Mouse (Mus musculus): ENCODE measurements around the gene Sult2b1. TPM values are rescaled to one million over a fixed set of nuclear protein-coding genes. Genes with fewer than 3 reads are reported as not detected.

The Sult2b1 gene
- polyA plus RNA-seq, 1 experiment from 2014 or later, result 2.5 TPM

DNA sequence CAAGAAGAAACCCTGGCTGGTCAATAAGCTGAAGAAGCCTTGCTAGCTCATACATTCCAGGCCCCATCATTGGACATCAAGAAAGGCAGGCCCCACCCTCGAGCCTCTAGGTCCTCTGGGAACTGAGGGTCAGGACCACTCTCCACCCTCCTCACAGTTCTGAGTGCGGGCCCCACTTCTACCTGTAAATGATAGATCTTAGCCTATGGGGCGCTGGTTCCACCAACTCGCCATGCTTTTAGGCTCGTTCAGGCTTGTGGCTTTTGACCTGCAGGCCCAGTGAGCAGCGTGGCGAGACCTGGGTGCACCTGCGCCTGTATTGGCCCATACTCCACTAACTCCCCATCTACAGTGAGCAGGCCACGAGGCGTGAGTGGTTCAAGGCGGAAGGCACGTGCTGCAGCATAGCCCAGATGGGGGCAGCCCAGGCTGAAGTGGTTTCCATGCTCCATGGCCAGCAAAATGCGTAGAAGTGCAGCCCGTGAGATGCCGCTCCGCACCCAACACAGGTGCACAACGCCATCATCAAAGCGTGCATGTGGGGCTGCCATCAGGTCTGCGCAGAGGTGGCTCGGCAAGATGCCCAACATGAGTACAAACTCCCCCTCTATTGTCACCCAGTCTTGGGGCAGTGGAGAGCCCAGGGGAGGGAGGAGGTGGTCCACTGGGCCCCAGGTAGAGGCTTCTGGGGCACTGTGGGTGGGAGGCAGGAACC is 73.8 kb downstream of the Sult2b1 start:
- Histone ChIP-seq H3K4me2 (replicated peaks; ENCODE audit: low read depth, low read length) (no peak overlapping the region), H3K4me1 (ENCODE audit: insufficient read depth, low read length) (peaks cover 47% of the 10 kb centered on the region), H3K27ac (ENCODE audit: low read length) (no peak overlapping the region), H3K9ac (replicated peaks; ENCODE audit: low read length) (no peak overlapping the region), H3K4me3 (ENCODE audit: low read length) (no peak overlapping the region), H3K9me3 (ENCODE audit: low read length) (no peaks in the 10 kb centered on the region), H3K27me3 (ENCODE audit: insufficient read depth, low read length) (no peaks in the 10 kb centered on the region), H3K36me3 (ENCODE audit: insufficient read depth, low read length) (peaks cover 34% of the 10 kb centered on the region)
- no peak for ATAC-seq (ENCODE audit: low FRiP score, low TSS enrichment)
- WGBS, result 90% methylated on average over 20 of the region's 20 CpGs

DNA sequence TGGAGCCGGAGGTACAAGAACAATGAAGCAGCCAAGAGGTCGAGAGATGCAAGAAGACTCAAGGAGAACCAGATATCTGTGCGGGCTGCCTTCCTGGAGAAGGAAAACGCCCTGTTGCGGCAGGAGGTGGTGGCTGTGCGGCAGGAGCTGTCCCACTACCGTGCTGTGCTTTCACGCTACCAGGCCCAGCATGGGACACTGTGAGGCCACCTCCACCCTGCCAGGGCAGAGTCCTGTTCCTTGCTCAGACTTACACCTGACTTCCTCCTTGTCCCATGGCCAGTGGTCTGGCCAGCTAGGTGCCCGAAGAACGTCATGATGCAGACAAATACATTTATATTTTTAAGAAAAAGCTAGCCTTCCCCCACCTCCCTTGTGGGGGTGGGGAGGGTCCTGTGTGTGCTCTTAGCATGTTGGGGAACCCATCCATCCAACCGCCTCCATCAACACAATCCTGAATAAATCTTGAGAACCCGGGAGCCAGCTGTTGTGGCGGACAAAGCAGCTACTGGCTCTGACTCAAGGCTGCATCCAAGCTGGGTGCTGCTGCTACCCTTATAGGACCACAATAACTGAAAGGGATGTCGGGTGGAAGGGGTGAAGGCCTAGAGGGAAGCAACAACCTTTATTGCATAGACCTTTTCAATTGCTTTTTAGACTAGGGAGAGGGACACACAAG is 74.7 kb downstream of the Sult2b1 start:
- H3K4me1 ChIP-seq (ENCODE audit: insufficient read depth, low read length), result peaks cover 47% of the 10 kb centered on the region
- no peaks in the 10 kb centered on the region for H3K9me3 ChIP-seq (ENCODE audit: low read length)
- no peaks in the 10 kb centered on the region for H3K27me3 ChIP-seq (ENCODE audit: insufficient read depth, low read length)
- no peak overlapping the region for H3K27ac ChIP-seq (ENCODE audit: low read length)
- peaks cover 34% of the 10 kb centered on the region for H3K36me3 ChIP-seq (ENCODE audit: insufficient read depth, low read length)
- H3K4me3 ChIP-seq (ENCODE audit: low read length), result no peak overlapping the region
- ATAC-seq (ENCODE audit: low FRiP score, low TSS enrichment), result no peak
- H3K4me2 ChIP-seq (replicated peaks; ENCODE audit: low read depth, low read length), result no peak overlapping the region
- 87% methylated on average over 14 of the region's 14 CpGs for WGBS
- H3K9ac ChIP-seq (replicated peaks; ENCODE audit: low read length), result no peak overlapping the region

DNA sequence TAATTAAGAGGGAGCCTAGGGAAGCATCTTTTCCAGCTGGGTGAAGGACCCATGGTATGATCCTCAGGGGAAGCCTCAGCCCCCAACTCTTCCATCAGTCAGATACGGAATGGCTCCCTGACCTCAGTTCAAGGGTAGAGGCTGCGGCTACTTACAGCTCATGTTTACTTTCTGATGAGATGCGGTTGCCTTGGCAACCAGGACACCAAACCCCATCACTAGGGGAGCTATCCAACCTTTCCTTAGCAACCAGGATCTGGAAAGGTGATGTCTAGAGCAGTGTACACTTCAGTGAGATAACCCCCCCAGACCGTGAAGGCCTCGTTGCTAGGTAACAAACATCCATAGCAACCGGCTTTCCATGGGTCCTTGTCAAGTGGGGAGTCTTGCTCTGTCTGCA is 75.4 kb downstream of the Sult2b1 start:
- no peak overlapping the region for H3K4me2 ChIP-seq (replicated peaks; ENCODE audit: low read depth, low read length)
- H3K4me1 ChIP-seq (ENCODE audit: insufficient read depth, low read length), result peaks cover 40% of the 10 kb centered on the region

DNA sequence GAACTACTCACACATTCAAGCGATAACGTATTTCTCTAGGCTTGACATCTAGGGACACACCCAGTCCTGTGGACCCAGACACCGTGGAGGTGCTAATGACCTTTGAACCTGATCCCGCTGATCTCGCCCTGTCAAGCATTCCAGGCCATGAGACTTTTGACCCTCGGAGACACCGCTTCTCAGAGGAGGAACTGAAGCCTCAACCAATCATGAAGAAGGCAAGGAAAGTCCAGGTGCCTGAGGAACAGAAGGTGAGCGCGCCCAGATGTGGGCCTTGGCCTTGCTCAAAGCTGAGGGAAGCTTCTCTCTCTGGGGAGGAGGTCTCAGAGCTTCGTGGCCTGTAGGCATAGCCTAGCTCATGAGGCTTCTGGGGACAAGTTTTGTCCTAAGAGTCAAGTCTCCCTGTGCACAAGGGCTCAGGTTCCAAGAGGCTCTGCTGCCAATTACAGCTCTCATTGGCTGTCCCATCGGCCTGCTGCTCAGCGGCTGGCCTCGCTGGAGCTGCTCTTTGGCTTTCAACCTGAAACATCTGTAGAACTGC is 76.2 kb downstream of the Sult2b1 start:
- WGBS, result 26% methylated on average over 13 of the region's 13 CpGs
- Histone ChIP-seq H3K36me3 (ENCODE audit: insufficient read depth, low read length) (peaks cover 32% of the 10 kb centered on the region), H3K27ac (ENCODE audit: low read length) (peak overlapping the region; percentile 94), H3K4me2 (replicated peaks; ENCODE audit: low read depth, low read length) (peak overlapping the region; percentile 94), H3K9me3 (ENCODE audit: low read length) (no peaks in the 10 kb centered on the region), H3K4me1 (ENCODE audit: insufficient read depth, low read length) (peaks cover 44% of the 10 kb centered on the region), H3K4me3 (ENCODE audit: low read length) (peak overlapping the region; percentile 71), H3K27me3 (ENCODE audit: insufficient read depth, low read length) (no peaks in the 10 kb centered on the region), H3K9ac (replicated peaks; ENCODE audit: low read length) (peak overlapping the region; percentile 89; the same call in 1 of the 2 replicates)
- no peak for ATAC-seq (ENCODE audit: low FRiP score, low TSS enrichment)

More for the DNA sequence above, 75.4 kb downstream of the Sult2b1 start:
- H3K9me3 ChIP-seq (ENCODE audit: low read length), result no peaks in the 10 kb centered on the region
- no peak overlapping the region for H3K4me3 ChIP-seq (ENCODE audit: low read length)
- 0 out of 2 replicates have a peak overlapping the region, but pooled peaks have one; percentile 89 for H3K9ac ChIP-seq (replicated peaks; ENCODE audit: low read length)
- no peak for ATAC-seq (ENCODE audit: low FRiP score, low TSS enrichment)
- H3K36me3 ChIP-seq (ENCODE audit: insufficient read depth, low read length), result peaks cover 34% of the 10 kb centered on the region
- H3K27me3 ChIP-seq (ENCODE audit: insufficient read depth, low read length), result no peaks in the 10 kb centered on the region
- WGBS, result 54% methylated on average over 6 of the region's 6 CpGs
- no peak overlapping the region for H3K27ac ChIP-seq (ENCODE audit: low read length)

DNA sequence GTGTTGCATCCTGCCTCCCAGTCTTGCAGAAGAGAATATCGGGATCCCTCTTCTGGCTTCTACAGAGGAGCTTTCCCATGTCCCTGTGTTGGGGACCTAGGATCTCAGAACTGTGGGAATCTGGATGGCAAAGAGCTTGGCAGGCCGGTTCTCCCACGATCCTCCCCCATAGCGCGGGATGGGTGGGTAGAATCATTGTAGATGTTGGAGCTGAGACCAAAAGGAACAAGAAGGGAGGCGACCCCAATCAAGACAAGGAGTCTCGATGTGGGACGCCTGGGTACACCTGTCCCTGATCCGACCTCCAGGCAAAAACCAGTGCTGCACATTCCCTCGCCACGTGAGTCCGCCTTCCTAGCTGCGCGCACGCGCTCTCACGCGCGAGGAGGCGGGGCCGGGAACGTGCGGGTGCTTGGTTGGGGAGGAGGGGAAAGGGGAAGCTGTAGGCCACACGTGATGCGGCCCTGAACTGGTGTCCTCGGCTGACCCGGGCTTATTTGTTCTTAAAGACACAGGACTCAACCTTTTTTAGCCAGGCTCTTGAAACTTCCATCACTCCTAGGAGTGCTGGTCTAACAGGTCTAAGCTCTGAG is 77.0 kb downstream of the Sult2b1 start:
- peak overlapping the region; percentile 94 for H3K4me2 ChIP-seq (replicated peaks; ENCODE audit: low read depth, low read length)
- WGBS, result under 1% methylated on average over 27 of the region's 27 CpGs
- peak overlapping the region; percentile 71 for H3K4me3 ChIP-seq (ENCODE audit: low read length)
- peaks cover 44% of the 10 kb centered on the region for H3K4me1 ChIP-seq (ENCODE audit: insufficient read depth, low read length)
- H3K27me3 ChIP-seq (ENCODE audit: insufficient read depth, low read length), result no peaks in the 10 kb centered on the region
- H3K27ac ChIP-seq (ENCODE audit: low read length), result peak overlapping the region; percentile 94
- H3K36me3 ChIP-seq (ENCODE audit: insufficient read depth, low read length), result peaks cover 24% of the 10 kb centered on the region
- H3K9ac ChIP-seq (replicated peaks; ENCODE audit: low read length), result peak overlapping the region; percentile 89
- peak; percentile 2; the same call in 1 of the 2 replicates for ATAC-seq (ENCODE audit: low FRiP score, low TSS enrichment)
- no peaks in the 10 kb centered on the region for H3K9me3 ChIP-seq (ENCODE audit: low read length)

DNA sequence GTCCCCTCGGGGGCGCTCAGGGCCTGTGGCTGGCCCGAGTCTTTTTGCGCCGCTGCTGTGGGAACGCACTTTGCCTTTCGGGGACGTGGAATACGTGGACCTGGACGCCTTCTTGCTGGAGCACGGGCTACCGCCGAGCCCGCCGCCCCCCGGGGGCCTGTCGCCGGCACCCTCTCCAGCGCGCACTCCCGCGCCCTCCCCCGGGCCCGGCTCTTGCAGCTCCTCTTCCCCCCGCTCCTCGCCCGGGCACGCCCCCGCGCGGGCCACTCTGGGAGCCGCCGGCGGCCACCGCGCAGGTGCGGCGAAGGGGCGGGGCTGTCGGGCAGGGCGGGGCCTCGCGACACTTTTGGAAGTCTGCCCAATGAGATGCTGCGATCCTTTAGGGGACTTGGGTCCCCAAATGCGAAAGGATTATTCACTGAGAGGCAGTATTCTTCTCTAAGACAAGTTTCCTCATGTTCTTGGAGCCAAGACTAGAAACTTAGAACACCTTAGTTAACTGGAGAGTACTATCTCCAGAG is 77.7 kb downstream of the Sult2b1 start:
- H3K4me2 ChIP-seq (replicated peaks; ENCODE audit: low read depth, low read length), result peak overlapping the region; percentile 94
- peak overlapping the region; percentile 89 for H3K9ac ChIP-seq (replicated peaks; ENCODE audit: low read length)
- WGBS, result under 1% methylated on average over 37 of the region's 45 CpGs
- peaks cover 44% of the 10 kb centered on the region for H3K4me1 ChIP-seq (ENCODE audit: insufficient read depth, low read length)
- ATAC-seq (ENCODE audit: low FRiP score, low TSS enrichment), result no peak
- peak overlapping the region; percentile 94 for H3K27ac ChIP-seq (ENCODE audit: low read length)
- no peaks in the 10 kb centered on the region for H3K9me3 ChIP-seq (ENCODE audit: low read length)
- peaks cover 17% of the 10 kb centered on the region for H3K36me3 ChIP-seq (ENCODE audit: insufficient read depth, low read length)
- peak overlapping the region; percentile 71 for H3K4me3 ChIP-seq (ENCODE audit: low read length)
- no peaks in the 10 kb centered on the region for H3K27me3 ChIP-seq (ENCODE audit: insufficient read depth, low read length)

DNA sequence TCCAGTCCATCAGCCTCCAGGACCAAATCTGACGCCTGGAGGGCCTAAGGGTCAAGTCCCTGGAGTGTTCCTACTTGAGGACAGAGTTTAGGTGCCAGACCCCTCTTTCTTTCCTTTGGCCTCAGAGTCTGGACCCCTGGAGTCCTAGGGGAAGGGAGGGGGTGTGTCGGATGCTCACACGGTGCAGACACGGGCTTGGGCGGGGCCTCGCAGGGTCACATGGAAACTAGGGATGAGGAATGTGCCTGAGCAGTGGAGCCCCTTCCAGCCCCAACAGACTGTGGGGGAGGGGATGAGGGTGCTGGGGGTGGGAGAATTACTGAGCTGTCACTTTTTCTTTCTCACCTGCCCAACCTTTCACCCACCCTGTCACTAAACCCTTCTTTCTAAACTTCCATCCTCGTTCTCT is 78.6 kb downstream of the Sult2b1 start:
- Histone ChIP-seq H3K27me3 (ENCODE audit: insufficient read depth, low read length) (no peaks in the 10 kb centered on the region), H3K9ac (replicated peaks; ENCODE audit: low read length) (peak overlapping the region; percentile 89), H3K4me2 (replicated peaks; ENCODE audit: low read depth, low read length) (peak overlapping the region; percentile 94), H3K9me3 (ENCODE audit: low read length) (no peaks in the 10 kb centered on the region), H3K36me3 (ENCODE audit: insufficient read depth, low read length) (peaks cover 8% of the 10 kb centered on the region), H3K27ac (ENCODE audit: low read length) (peak overlapping the region; percentile 94), H3K4me1 (ENCODE audit: insufficient read depth, low read length) (peaks cover 53% of the 10 kb centered on the region), H3K4me3 (ENCODE audit: low read length) (peak overlapping the region; percentile 71)
- WGBS, result 2% methylated on average over 7 of the region's 7 CpGs
- peak; percentile 10; the same call in 1 of the 2 replicates for ATAC-seq (ENCODE audit: low FRiP score, low TSS enrichment)

DNA sequence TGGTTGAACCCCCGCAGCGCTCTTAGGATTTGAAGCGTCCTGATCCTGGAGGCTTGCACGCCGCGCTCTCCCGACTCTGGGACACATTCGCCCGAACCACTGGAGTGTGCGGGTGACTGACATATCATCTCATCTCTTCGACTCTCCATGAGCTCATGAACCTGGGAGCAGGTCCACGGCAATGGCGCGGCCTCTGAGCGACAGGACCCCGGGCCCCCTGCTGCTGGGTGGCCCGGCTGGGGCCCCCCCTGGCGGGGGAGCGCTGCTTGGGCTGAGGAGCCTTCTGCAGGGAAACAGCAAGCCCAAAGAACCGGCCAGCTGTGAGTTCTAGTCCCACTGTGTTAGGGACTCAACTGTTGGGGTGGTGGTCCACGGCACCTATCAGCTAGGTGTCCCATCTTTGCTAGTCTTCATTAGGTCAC is 79.0 kb downstream of the Sult2b1 start:
- WGBS, result under 1% methylated on average over 21 of the region's 21 CpGs
- Histone ChIP-seq H3K9ac (replicated peaks; ENCODE audit: low read length) (peak overlapping the region; percentile 89), H3K4me1 (ENCODE audit: insufficient read depth, low read length) (peaks cover 56% of the 10 kb centered on the region)

DNA sequence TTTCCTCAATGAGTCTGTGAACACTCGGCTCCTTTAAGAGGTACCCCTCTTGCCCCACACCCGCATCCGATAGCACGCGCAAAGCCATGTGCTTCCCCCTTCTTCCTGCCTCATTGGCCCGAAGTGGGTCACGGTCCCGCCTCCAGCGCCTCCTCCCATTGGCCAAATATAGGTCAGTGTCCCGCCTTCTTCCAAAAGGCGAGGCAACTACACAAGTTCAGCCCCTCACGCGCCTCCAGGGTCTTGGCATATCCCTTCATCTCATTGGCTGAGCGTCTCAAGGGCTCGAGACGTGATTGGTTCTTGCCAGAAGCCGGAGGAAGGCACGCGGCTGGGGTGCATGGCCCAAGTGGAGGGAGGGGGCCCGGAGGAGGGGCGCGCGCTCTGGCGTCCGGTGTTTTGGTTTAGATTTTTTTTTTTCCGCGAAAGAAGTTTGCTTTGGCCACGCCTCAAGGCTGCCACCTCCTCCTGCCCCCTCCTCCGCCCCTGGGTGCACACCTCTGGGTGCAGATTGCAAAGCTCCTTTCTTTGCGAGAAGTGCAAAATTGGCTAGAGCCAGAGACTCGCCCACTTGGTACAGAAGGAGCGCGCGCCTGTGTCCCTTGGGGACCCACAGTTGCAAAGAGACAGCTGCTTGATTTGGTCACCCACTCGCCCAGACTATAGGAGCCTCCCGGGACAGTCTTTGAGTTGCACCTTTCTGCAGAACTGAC is 79.6 kb downstream of the Sult2b1 start, which contains the start of gene Dbp:
Dbp (plus strand) TSS at position 359 of the 713 bp plus-strand sequence.
- H3K9me3 ChIP-seq (ENCODE audit: low read length), result no peaks in the 10 kb centered on the region
- H3K4me1 ChIP-seq (ENCODE audit: insufficient read depth, low read length), result peaks cover 62% of the 10 kb centered on the region

More for the DNA sequence above, 79.0 kb downstream of the Sult2b1 start:
- peak overlapping the region; percentile 71 for H3K4me3 ChIP-seq (ENCODE audit: low read length)
- H3K9me3 ChIP-seq (ENCODE audit: low read length), result no peaks in the 10 kb centered on the region
- ATAC-seq (ENCODE audit: low FRiP score, low TSS enrichment), result no peak; the same call in none of the 2 replicates
- H3K4me2 ChIP-seq (replicated peaks; ENCODE audit: low read depth, low read length), result peak overlapping the region; percentile 94
- H3K27me3 ChIP-seq (ENCODE audit: insufficient read depth, low read length), result peaks cover 1% of the 10 kb centered on the region; the same call in 1 of the 2 replicates
- H3K36me3 ChIP-seq (ENCODE audit: insufficient read depth, low read length), result peaks cover 4% of the 10 kb centered on the region
- H3K27ac ChIP-seq (ENCODE audit: low read length), result peak overlapping the region; percentile 83

More for the DNA sequence above, 79.6 kb downstream of the Sult2b1 start, which contains the start of gene Dbp:
- peak within 1 kb of the TSS; percentile 71 for H3K4me3 ChIP-seq (ENCODE audit: low read length)
- H3K36me3 ChIP-seq (ENCODE audit: insufficient read depth, low read length), result no peaks in the 10 kb centered on the region
- 0% methylated on average over 36 of the region's 36 CpGs for WGBS
- peak; percentile 88 for ATAC-seq (ENCODE audit: low FRiP score, low TSS enrichment)
- H3K9ac ChIP-seq (replicated peaks; ENCODE audit: low read length), result peak within 1 kb of the TSS; percentile 89
- H3K27me3 ChIP-seq (ENCODE audit: insufficient read depth, low read length), result peaks cover 7% of the 10 kb centered on the region
- H3K27ac ChIP-seq (ENCODE audit: low read length), result peak within 1 kb of the TSS; percentile 86
- peak within 1 kb of the TSS; percentile 94 for H3K4me2 ChIP-seq (replicated peaks; ENCODE audit: low read depth, low read length)
